Mouse (Mus musculus) G1E-ER4 (cell line): ENCODE measurements around the gene St3gal5. TPM values are rescaled to one million over a fixed set of nuclear protein-coding genes. Genes with fewer than 3 reads are reported as not detected.

Experiments
- GATA1 ChIP-seq: IDR thresholded peaks from one replicate; pipeline ENCODE4 v1.8.0; 2012; ENCODE audit warnings: low read length, inconsistent platforms
- polyA plus RNA-seq: library from polyadenylated mRNA; stranded (reverse); fragments of >175 nt; gene quantifications from 2 replicates; pipeline ENCODE4 v1.2.3, GENCODE M21; 2012

Gene St3gal5
- polyA plus RNA-seq, 1 experiment: 62.0 TPM

DNA sequence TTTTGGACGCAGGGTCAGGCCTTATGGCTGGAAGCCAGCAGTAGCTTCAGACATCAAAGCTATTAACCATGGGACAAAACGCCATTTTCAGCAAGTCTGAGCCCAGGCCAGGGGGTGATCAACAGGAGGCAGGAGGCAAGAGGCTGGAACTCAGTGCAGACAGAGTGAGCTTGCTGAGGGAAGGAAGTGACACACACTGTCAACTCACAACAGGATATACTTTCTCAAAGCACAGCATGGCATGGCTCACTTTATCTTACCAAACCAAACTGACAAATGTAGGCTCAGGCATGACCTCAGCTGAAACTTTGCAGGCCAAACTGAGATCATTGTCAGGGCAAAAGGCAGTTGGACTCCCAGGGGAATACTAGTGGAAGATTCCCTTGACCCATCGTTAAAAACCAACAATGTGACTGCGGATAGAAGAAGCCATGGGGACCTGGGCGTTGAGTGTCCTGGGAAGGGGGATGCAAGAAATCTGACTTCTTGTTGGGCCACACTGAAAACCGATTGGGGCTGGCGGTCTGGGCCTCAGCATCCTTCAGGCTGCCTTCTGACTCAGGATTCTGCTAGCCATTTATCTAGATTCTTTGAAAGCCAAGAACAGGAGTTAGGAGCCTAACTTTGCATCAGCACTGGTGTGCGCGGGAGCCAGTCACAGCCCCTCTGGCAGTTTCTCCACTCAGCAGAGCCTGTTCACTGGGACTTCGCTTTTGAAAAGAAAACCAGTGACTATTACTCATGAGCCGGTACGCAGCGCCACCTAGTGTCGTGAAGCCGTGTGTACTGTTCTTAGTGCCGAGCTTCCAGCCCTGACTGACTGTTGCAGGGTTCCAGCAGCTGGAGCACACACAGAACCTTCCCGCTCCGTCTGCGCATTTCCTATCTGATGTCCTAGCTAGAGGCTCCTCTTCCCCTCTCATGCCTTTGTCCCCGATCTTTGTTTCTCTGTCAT lies 67.2 kb downstream of the St3gal5 start:
- TF ChIP-seq GATA1: no peak

DNA sequence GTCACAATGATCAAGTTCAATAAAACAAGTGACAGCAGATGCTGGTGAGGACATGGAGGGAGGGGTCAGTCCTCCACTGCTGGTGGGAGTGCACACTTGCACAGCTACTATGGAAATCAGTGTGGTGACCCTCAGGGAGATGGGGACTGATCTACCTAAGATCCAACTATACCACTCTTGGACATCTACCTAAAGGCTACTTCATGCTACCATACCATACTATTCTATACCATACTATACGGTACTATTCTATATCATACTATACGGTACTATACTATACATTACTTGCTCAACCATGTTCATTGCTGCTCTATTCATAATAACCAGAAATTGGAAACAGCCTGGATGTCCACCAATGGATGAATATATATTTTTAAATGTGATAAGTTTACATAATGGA lies 68.5 kb downstream of the St3gal5 start:
- no peak for TF ChIP-seq GATA1

DNA sequence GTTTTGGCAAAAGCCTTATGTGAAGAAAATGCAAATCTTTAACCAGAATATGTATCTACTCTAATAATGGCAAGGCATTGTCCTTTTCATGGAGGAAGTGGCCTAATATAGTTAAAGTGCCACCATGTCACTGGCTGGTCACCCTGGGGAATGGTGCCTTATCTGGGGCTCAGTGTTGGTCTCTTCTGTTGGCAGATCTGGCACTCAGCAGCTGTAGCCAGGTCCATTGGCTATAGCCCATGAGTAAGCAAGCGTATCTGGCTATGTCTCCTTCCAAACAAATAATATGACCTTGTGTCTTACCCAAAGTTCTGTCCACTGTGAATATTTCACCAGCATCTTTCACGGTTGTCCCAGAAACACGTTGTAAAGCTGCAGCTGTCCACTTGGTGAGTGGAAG lies 74.0 kb downstream of the St3gal5 start:
- TF ChIP-seq GATA1: no peak

DNA sequence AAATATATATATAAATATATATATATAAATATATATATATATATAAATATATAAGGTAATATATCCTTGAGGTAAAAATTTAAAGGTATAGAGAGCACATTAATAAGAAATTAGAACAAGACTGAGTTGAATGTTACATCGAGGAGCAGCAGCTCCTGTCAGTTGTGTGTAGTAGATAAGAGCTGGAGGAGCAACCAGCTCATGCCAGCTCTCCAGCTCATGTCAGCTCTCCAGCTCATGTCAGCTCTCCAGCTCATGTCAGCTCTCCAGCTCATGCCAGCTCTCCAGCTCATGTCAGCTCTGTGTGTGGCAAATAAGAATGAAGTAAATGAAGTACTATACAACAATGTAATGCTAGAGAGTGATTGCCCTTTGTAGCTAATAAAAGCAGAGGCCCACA lies 76.0 kb downstream of the St3gal5 start:
- no peak for TF ChIP-seq GATA1

DNA sequence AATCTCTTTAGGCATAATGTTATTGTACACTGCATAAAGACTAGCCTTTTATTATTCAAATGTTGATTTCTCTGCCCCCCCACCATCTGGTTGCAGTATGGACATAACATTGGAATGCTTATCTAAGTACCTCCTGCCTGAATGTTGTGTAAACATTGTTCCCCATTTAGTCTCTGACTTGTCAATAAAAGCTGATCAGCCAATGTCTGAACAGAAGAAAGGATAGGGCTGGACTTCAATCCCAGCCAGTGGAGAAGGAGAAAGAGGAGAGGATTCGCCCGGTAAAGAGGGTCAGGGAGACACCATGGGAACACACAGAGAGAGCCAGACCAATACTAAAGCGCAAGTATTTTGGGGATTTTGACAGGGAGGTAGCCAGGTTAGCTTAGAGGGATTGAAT lies 78.0 kb downstream of the St3gal5 start:
- TF ChIP-seq GATA1: no peak

DNA sequence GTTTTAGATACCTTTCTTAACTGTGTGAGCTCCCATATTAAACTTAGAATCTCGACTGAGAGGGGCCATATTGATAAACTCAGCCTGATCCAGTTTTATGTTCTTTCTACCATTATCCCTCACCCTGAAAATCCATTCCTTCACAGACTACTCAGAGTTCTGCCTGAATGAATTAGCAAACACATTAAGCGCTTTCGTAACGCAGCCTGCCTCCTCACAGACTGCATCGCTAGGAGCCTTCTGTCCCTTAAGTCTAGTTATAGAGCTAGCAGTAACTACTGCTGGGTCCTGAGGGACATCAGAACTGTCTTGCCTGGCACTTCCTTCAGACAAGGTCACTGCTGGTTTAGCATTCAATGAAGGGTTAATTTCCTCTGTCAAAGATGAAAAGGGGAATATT lies 78.6 kb downstream of the St3gal5 start:
- no peak for TF ChIP-seq GATA1

DNA sequence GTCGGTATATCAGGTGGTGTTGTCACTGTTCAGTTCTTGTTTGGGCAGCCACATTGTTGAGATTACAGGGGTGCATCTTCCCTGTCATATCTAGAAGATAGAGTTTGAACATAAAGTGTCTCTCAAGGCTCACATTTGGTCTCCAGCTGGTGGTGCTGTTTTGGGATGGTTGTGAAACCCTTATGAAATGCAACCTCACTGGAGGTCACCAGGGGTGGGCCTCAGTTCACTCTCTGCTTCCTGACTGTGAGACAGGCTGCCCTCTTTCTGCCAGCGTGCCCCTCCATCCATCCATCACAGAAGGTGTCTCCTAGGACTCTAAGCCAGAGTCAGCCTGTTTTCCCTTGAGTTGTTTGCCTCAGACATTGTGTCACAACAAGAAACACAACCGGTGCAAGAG lies 80.0 kb downstream of the St3gal5 start:
- no peak for TF ChIP-seq GATA1

DNA sequence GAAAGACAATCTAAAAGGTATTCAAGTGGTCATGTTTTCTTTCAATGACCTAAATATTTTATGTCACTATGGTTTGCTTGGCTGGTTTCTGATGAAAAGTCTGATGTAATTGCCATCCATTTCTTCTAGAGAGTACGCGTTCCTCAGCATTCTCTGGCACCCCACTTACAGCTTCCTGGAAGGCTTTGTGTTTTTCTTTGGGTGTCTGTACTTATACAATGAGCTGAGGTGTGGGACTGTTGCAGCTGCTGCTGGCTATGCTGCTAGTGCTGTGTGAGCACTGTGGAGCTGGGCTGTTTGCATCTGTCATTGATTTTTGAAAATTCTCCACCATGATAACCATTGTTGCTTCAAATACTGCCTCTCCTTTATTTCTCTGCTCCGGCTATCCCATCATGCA lies 81.6 kb downstream of the St3gal5 start:
- TF ChIP-seq GATA1: no peak

DNA sequence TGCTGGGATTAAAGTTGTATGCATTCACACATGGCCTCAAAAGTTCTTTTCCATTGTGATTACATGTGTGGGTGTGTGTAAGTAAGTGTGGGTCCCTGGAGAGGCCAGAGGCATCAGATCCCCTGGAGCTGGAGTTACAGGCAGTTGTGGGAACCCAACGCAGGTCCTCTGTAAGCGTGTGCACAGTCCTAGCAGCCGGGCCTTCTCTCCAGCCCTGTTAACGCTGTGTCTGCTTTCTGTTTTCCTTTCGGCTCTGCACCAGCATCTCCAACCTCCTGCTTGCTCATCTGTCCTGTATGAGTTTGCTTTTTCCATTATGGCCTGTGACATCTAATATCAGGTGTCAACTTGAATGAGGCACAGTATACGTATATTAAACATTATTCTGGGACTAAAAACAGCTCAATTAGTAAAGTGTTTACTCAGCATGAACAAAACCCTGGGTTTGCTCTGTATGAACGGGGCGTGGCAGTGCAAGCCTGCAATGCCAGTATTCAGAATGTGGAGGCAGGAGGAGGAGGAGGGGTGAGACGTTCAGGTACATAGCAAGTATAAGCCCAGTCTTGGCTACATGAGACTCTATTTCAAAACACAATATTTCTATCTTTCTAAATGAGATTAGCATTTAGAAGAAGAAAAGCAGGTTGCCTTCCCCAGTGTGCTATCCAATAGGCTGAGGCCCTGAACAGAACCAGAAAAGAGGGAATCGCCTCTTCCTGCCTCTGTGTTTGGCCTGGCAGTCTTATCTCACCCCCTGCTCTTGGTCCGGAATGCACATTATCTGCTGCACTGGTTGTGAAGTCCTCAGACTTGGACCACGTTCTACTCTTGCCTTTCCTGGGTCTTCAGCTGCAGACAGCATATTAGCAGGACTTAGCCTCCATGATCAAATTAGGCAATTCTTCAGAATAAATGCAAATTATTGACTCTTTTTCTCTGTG lies 82.4 kb downstream of the St3gal5 start:
- TF ChIP-seq GATA1: no peak

DNA sequence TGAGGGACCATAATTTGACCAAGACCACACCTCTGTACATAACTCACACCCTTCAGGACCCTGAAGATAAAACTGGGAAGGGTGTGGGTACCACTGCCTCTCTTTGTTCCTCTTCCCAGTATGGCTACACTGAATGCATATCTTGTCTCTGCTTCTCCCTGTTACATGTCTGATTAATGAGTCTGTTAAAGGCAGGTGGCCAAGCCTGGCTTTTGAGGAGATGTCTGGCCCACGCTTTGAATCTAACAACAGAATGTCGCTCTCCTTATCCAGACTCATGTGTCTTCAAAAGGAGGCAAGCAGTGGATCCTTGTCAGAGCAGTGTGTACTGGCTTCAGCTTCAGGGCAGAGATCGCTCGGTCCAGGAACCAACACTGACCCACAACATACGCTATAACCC lies 87.2 kb downstream of the St3gal5 start:
- no peak for TF ChIP-seq GATA1

DNA sequence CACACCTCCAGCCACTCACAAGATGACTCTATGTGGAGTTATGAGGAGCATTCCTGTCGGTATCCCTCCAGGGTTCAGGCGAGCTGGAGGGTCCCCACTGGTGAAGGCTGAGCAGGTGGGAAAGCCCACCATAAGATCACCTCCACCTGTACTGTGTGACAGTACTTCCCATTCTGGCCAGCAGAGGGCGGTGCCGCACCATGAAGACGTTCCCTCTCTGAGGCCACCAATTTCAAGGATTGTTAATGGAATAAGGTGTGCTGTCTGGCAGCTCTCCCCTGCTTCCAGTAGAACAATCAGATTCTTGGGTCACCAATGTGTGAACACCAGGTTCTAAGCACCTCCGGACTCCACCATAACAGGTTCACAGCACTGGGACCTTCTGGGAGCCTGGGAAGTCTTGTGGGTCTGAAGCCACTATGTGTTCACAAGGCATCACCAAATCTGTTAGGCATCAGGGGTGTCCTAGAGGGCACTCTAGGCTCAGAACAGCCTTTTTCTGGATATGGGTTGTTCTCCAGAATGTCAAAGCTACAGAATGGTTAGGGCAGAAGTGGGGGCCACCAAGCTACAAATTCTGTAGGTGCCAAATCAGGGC lies 88.6 kb downstream of the St3gal5 start:
- no peak for TF ChIP-seq GATA1

DNA sequence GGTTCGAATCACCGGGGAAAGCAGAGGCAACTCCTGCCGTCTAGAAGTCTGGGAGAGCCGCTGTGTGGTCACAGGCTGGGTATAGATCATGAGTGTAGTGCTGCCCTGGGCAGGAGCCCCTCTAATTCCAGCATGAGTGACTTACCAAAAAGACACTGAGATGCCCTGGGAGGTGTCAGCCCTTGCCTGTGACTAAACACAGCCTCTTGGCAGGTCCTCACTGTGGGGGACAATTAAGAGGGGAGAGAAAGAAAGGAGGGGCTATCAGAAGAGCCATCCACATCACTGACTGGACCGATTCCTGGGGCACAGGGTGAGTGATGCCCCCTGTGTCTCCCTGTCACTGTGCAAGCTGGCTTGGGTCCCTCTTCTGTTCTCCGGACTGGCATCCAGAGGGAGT lies 89.4 kb downstream of the St3gal5 start:
- no peak for TF ChIP-seq GATA1

DNA sequence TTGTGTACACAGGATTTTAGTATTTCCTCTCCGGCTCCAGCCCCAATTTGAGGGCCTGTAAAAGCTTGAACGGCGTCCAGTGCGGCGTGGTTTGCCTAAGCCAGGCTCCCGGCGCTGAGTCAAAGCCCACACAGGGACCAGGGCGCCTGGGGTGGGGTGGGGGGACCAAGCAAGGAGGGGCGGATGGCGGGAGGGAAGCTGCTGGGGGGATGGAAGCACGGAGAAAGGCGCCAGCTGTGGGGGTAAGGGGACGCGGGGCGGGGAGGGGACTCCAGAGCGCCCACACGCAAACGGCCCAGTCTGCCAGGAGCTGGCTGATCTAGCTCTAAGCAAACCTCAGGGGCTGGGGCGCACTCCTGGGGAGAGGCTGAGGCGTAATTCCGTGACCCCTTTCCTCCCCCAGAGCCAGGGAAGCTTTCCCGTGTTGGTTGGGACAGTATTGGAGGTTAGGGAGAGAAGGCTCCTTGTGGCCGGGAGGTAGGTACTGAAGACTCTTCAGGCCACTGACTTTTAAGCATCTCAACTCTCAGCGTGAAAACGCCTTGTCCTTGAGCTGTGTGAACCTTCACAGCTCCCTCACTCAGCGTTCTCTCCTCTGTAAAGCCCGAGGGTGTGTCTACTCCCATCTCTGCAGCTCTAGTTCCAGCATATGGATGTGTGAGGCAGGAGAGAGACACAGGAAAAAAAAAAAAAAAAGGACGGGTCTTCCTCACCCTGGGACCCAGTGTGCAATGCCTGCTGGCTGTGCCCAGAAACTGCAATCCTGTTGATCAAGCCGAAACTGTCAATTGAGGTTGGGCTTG lies 91.9 kb downstream of the St3gal5 start:
- TF ChIP-seq GATA1: no peak

DNA sequence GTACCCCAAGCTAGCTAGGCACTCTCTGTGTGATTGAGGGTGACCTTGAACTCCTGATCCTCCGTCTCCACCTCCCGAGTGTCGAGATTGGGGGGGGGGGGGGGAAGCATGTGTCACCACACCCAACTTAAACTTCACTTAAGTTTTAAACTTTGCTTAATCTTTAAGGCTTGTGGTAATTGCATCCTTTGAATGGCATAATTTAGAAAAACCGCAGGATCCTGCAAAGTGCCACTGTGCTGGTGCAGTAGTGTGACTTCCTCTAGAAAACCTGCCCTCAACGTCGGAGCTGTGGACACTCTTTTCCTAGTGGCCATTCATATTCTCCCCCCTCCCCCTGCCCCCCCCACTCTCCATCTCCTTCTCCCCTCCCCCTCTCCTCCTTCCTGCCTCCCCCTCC lies 92.7 kb downstream of the St3gal5 start:
- no peak for TF ChIP-seq GATA1

DNA sequence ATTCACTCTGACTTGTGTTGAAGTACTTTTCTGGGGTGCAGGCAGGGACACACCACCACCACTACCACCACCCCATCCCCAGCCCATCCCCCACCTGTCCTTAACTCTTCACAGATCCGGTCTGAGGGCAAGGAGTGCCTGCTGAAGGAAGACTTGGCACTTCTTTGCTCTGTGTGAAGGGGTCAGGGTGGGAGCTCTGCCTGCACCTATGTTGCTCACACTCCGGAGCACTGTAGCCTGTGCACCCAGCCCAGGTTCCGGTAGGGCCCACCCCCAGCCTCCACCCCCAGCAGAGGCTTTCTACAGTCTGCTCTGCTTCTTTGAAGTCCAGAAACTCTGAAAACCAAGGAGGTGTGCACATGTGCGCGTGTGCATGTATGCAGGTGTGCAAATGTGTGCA lies 93.2 kb downstream of the St3gal5 start:
- no peak for TF ChIP-seq GATA1
